Mouse (Mus musculus) thymus, postnatal 0 days (tissue): Measurements from ENCODE around the gene Olfr479. TPM values are rescaled to one million over a fixed set of nuclear protein-coding genes. Genes with fewer than 3 reads are reported as not detected.
"Not testable (repeated sequence)": the region's sequence is repeated elsewhere in the genome, so short reads cannot be mapped to it uniquely, and the experiment has no call there.

ENCODE experiments used
- DNase-seq: peaks from one replicate; pipeline ENCODE4 v3.0.0-alpha.2; 2015; ENCODE audit warnings: low spot score
- polyA plus RNA-seq: library from polyadenylated mRNA; unstranded; fragments of >200 nt; fragmentation: Nextera tagmentation; extraction: Ambion mirVana; gene quantifications from 2 replicates; pipeline ENCODE4 v1.2.1, GENCODE M21; 2015

The Olfr479 gene
- not detected in 2 replicates for polyA plus RNA-seq

- DNase-seq = no peak
Observed at GRCm38 (mm10) chr7:108050393-108050792, at the start of gene Olfr479. Gene Olfr479, plus strand, starts transcription at chr7:108050693.

- not testable (repeated sequence) for DNase-seq
Observed at GRCm38 (mm10) chr7:108014256-108014655, 36.2 kb upstream of the Olfr479 start.

- DNase-seq = no peak
Observed at GRCm38 (mm10) chr7:108033889-108034288, 16.6 kb upstream of the Olfr479 start, which contains the start of gene Olfr478. Gene Olfr478, minus strand, starts transcription at chr7:108033989.

- no peak for DNase-seq
Observed at GRCm38 (mm10) chr7:108067246-108067645, 16.8 kb downstream of the Olfr479 start, which contains the start of gene Olfr480. Gene Olfr480, minus strand, starts transcription at chr7:108067346.

- DNase-seq = no peak
Observed at GRCm38 (mm10) chr7:108079555-108079954, 29.1 kb downstream of the Olfr479 start, which contains the start of gene Olfr481. Gene Olfr481, plus strand, starts transcription at chr7:108079855.

GRCm38 (mm10) chr7:108097486-108097885 lies 47.0 kb downstream of the Olfr479 start, which contains the start of gene Olfr482:
Gene Olfr482, minus strand, starts transcription at chr7:108097586.
- no peak for DNase-seq

GRCm38 (mm10) chr7:108100549-108100948 lies 50.1 kb downstream of the Olfr479 start, which contains the start of gene Olfr483:
Gene Olfr483, plus strand, starts transcription at chr7:108100849.
- no peak for DNase-seq

Other genes with a start within 250 kb of the Olfr479 start
- not detected in 2 replicates for gene Ovch2, start 249.5 kb upstream of the Olfr479 start, polyA plus RNA-seq
- gene Olfr467, start 238.4 kb upstream of the Olfr479 start, polyA plus RNA-seq = not detected in 2 replicates
- not detected in 2 replicates for gene Olfr469, start 225.2 kb upstream of the Olfr479 start, polyA plus RNA-seq
- not detected in 2 replicates for gene Olfr470, start 203.2 kb upstream of the Olfr479 start, polyA plus RNA-seq
- not detected in 2 replicates for gene Olfr472, start 152.8 kb upstream of the Olfr479 start, polyA plus RNA-seq
- not detected in 2 replicates for gene Olfr473, start 120.2 kb upstream of the Olfr479 start, polyA plus RNA-seq
- not detected in 2 replicates for gene Olfr474, start 96.0 kb upstream of the Olfr479 start, polyA plus RNA-seq
- not detected in 2 replicates for gene Olfr476, start 85.9 kb upstream of the Olfr479 start, polyA plus RNA-seq
- gene Olfr477, start 64.0 kb upstream of the Olfr479 start, polyA plus RNA-seq = not detected in 2 replicates
- gene Olfr478, start 16.7 kb upstream of the Olfr479 start, polyA plus RNA-seq = not detected in 2 replicates
- gene Olfr480, start 16.7 kb downstream of the Olfr479 start, polyA plus RNA-seq = not detected in 2 replicates
- not detected in 2 replicates for gene Olfr481, start 29.2 kb downstream of the Olfr479 start, polyA plus RNA-seq
- 0.09 and 0.10 TPM in 2 replicates for gene Olfr482, start 46.9 kb downstream of the Olfr479 start, polyA plus RNA-seq
- gene Olfr483, start 50.2 kb downstream of the Olfr479 start, polyA plus RNA-seq = not detected in 2 replicates
- gene Olfr484, start 76.8 kb downstream of the Olfr479 start, polyA plus RNA-seq = not detected in 2 replicates
- gene Olfr485, start 109.2 kb downstream of the Olfr479 start, polyA plus RNA-seq = not detected in 2 replicates
- gene Olfr486, start 122.0 kb downstream of the Olfr479 start, polyA plus RNA-seq = not detected in 2 replicates
- not detected in 2 replicates for gene Olfr487, start 163.9 kb downstream of the Olfr479 start, polyA plus RNA-seq
- gene Olfr488, start 207.7 kb downstream of the Olfr479 start, polyA plus RNA-seq = not detected in 2 replicates
- not detected in 2 replicates for gene Olfr490, start 238.2 kb downstream of the Olfr479 start, polyA plus RNA-seq